Mouse (Mus musculus) megakaryocyte, embryonic 14.5 days (primary cell): ENCODE data around the gene Trmo.

Experiments used
- FLI1 ChIP-seq: IDR thresholded peaks from 2 replicates; pipeline ENCODE4 v1.6.1; 2012; ENCODE audit warnings: low read length, inconsistent platforms, mixed read lengths
- GATA1 ChIP-seq: IDR thresholded peaks from 3 replicates; pipeline ENCODE4 v1.6.1; 2012; ENCODE audit warnings: mixed read lengths, low read length, inconsistent platforms, borderline replicate concordance

DNA sequence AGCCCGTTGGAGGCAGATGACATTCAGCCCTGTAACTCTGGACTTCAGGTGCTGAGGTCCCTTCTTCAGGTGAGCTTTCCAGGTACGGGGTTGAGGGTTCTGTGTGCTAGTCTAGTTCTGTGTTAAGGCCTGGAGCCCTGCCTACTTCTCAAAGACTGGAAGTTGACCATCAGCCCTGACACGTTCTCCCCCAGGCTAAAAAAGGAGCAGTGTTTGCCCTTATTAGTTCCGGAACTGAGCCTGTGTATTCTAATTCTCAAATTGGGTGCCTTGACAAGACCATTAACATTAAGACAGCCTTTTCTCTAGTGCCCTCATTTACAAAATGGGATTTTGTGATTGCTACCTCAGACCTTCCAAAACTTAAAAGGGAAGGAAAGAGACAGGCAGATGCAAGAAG is 42.1 kb downstream of the Trmo start:
- TF ChIP-seq GATA1 (no peak), FLI1 (no peak)
